Mouse (Mus musculus) forebrain, embryonic 11.5 days (tissue): Measurements from ENCODE around the gene Sema3b. TPM values are rescaled to one million over a fixed set of nuclear protein-coding genes. Genes with fewer than 3 reads are reported as not detected.

Experiments
- ATAC-seq: fragments of 200-750 bp; cut with Nextera tagmentation; replicated peaks from 2 replicates; pipeline ENCODE4 v1.8.0; 2017; ENCODE audit warnings: moderate TSS enrichment; ENCODE audit not compliant: low FRiP score
- DNase-seq: peaks from one replicate; pipeline ENCODE4 v3.0.0-alpha.2; 2017; ENCODE audit warnings: low spot score
- H3K27ac ChIP-seq: fragments of 300-500 bp; sonication (generic); 2 replicates; pipeline ENCODE4 v1.5.1; 2014; ENCODE audit warnings: low read depth, low read length
- H3K27me3 ChIP-seq: fragments of 300-500 bp; sonication (generic); 2 replicates; pipeline ENCODE4 v1.6.1; 2014; ENCODE audit warnings: mild to moderate bottlenecking, low read length, mixed read lengths; ENCODE audit not compliant: control insufficient read depth, insufficient read depth
- H3K36me3 ChIP-seq: fragments of 300-500 bp; sonication (generic); 2 replicates; pipeline ENCODE4 v1.6.1; 2014; ENCODE audit warnings: mild to moderate bottlenecking, low read length, moderate library complexity, mixed read lengths; ENCODE audit not compliant: control insufficient read depth, insufficient read depth
- H3K4me1 ChIP-seq: fragments of 300-500 bp; sonication (generic); replicated peaks from 2 replicates; pipeline ENCODE4 v1.6.1; 2014; ENCODE audit warnings: low read length, mixed read lengths; ENCODE audit not compliant: control insufficient read depth, insufficient read depth
- H3K4me2 ChIP-seq: fragments of 300-500 bp; sonication (generic); 2 replicates; pipeline ENCODE4 v1.6.1; 2014; ENCODE audit warnings: low read depth, mild to moderate bottlenecking, low read length, moderate library complexity, mixed read lengths; ENCODE audit not compliant: severe bottlenecking
- H3K4me3 ChIP-seq: fragments of 300-500 bp; sonication (generic); 2 replicates; pipeline ENCODE4 v1.5.1; 2014; ENCODE audit warnings: low read depth, low read length
- H3K9ac ChIP-seq: fragments of 300-500 bp; sonication (generic); 2 replicates; pipeline ENCODE4 v1.6.1; 2014; ENCODE audit warnings: low read length
- H3K9me3 ChIP-seq: fragments of 300-500 bp; sonication (generic); 2 replicates; pipeline ENCODE4 v1.6.1; 2016; ENCODE audit warnings: low read length, mixed read lengths; ENCODE audit not compliant: control insufficient read depth
- whole genome bisulfite sequencing: fragments of 180-500 bp; shearing (Covaris S2); extraction: QIAGEN DNeasy Blood & Tissue Kit; methylation state at CpG from one replicate; pipeline ENCODE4 v1.1.7; 2014; 5-methylcytosine and 5-hydroxymethylcytosine counted together
- polyA plus RNA-seq: library from polyadenylated mRNA; unstranded; fragments of >200 nt; fragmentation: Nextera tagmentation; extraction: Ambion mirVana; gene quantifications from 2 replicates; pipeline ENCODE4 v1.2.1, GENCODE M21; 2014

Gene Sema3b
- polyA plus RNA-seq, 1 experiment from 2014 or later: 1.7 TPM

- Histone ChIP-seq H3K9ac (peak overlapping the region; percentile 86), H3K4me1 (peaks cover 29% of the 10 kb centered on the region), H3K4me3 (peak overlapping the region; percentile 67), H3K27me3 (peaks cover 12% of the 10 kb centered on the region), H3K27ac (peak overlapping the region; percentile 78), H3K36me3 (peaks cover 13% of the 10 kb centered on the region; the same call in 1 of the 2 replicates), H3K9me3 (no peaks in the 10 kb centered on the region), H3K4me2 (peak overlapping the region; percentile 78)
- DNase-seq: no peak
- WGBS: under 1% methylated on average over 21 of the region's 23 CpGs
- peak; percentile 19 for ATAC-seq
These were observed 54.0 kb downstream of the Sema3b start for GRCm38 (mm10) chr9:107555031-107555457.

- peak; percentile 99 for DNase-seq
These were observed 54.7 kb downstream of the Sema3b start for GRCm38 (mm10) chr9:107554319-107554825.

GRCm38 (mm10) chr9:107553541-107554318 is 55.3 kb downstream of the Sema3b start:
- ATAC-seq: peak; percentile 6
- peak overlapping the region; percentile 89 for H3K4me2 ChIP-seq
- H3K9me3 ChIP-seq: no peaks in the 10 kb centered on the region
- WGBS: 5% methylated on average over 37 of the region's 37 CpGs
- peak overlapping the region; percentile 71 for H3K27ac ChIP-seq
- H3K4me1 ChIP-seq: peaks cover 29% of the 10 kb centered on the region
- peaks cover 14% of the 10 kb centered on the region for H3K27me3 ChIP-seq
- H3K4me3 ChIP-seq: peak overlapping the region; percentile 67
- DNase-seq: no peak
- peaks cover under 1% of the 10 kb centered on the region; the same call in 1 of the 2 replicates for H3K36me3 ChIP-seq
- peak overlapping the region; percentile 71 for H3K9ac ChIP-seq

More at GRCm38 (mm10) chr9:107554319-107554825, 54.7 kb downstream of the Sema3b start:
- WGBS: under 1% methylated on average over 53 of the region's 53 CpGs
- H3K4me1 ChIP-seq: peaks cover 29% of the 10 kb centered on the region
- peaks cover 7% of the 10 kb centered on the region; the same call in 1 of the 2 replicates for H3K36me3 ChIP-seq
- peak; percentile 92 for ATAC-seq
- H3K4me2 ChIP-seq: peak overlapping the region; percentile 89
- H3K27me3 ChIP-seq: peaks cover 14% of the 10 kb centered on the region
- H3K9ac ChIP-seq: peak overlapping the region; percentile 86
- no peaks in the 10 kb centered on the region for H3K9me3 ChIP-seq
- H3K27ac ChIP-seq: peak overlapping the region; percentile 78
- H3K4me3 ChIP-seq: peak overlapping the region; percentile 67

- DNase-seq (no peak), ATAC-seq (no peak)
- 74% methylated on average over 5 of the region's 5 CpGs for WGBS
- Histone ChIP-seq H3K27me3 (peaks cover 14% of the 10 kb centered on the region), H3K27ac (no peak overlapping the region), H3K9ac (no peak overlapping the region), H3K9me3 (no peaks in the 10 kb centered on the region), H3K4me3 (no peak overlapping the region), H3K4me2 (peak overlapping the region; percentile 1; the same call in 1 of the 2 replicates), H3K4me1 (peaks cover 29% of the 10 kb centered on the region), H3K36me3 (no peaks in the 10 kb centered on the region; the same call in 1 of the 2 replicates)
These were observed 56.2 kb downstream of the Sema3b start for GRCm38 (mm10) chr9:107552690-107553393.

GRCm38 (mm10) chr9:107551890-107552355 is 57.1 kb downstream of the Sema3b start:
- WGBS: 3% methylated on average over 8 of the region's 8 CpGs
- peak overlapping the region; percentile 36 for H3K4me3 ChIP-seq
- H3K9ac ChIP-seq: peak overlapping the region; percentile 77
- peaks cover 14% of the 10 kb centered on the region for H3K27me3 ChIP-seq
- peak overlapping the region; percentile 84 for H3K4me2 ChIP-seq
- H3K27ac ChIP-seq: no peak overlapping the region
- DNase-seq: no peak
- H3K4me1 ChIP-seq: peaks cover 36% of the 10 kb centered on the region
- no peak for ATAC-seq
- no peaks in the 10 kb centered on the region for H3K36me3 ChIP-seq
- H3K9me3 ChIP-seq: no peaks in the 10 kb centered on the region

- no peak within 1 kb of the TSS for H3K27ac ChIP-seq
- peak; percentile 7 for ATAC-seq
- peak within 1 kb of the TSS; percentile 84 for H3K4me2 ChIP-seq
These were observed 57.7 kb downstream of the Sema3b start, which contains the start of gene Rassf1 for GRCm38 (mm10) chr9:107551117-107551889. Gene Rassf1, plus strand, starts transcription at chr9:107551555.

GRCm38 (mm10) chr9:107550491-107551116 is 58.4 kb downstream of the Sema3b start:
- peaks cover 31% of the 10 kb centered on the region for H3K4me1 ChIP-seq
- H3K4me3 ChIP-seq: peak overlapping the region; percentile 36
- DNase-seq: no peak
- H3K27ac ChIP-seq: no peak overlapping the region
- H3K4me2 ChIP-seq: peak overlapping the region; percentile 84
- peaks cover 14% of the 10 kb centered on the region for H3K27me3 ChIP-seq
- H3K9ac ChIP-seq: peak overlapping the region; percentile 77
- 23% methylated on average over 23 of the region's 23 CpGs for WGBS
- H3K36me3 ChIP-seq: no peaks in the 10 kb centered on the region
- ATAC-seq: no peak
- H3K9me3 ChIP-seq: no peaks in the 10 kb centered on the region

More at GRCm38 (mm10) chr9:107551117-107551889, 57.7 kb downstream of the Sema3b start, which contains the start of gene Rassf1:
- H3K4me1 ChIP-seq: peaks cover 37% of the 10 kb centered on the region
- peak; percentile 82 for DNase-seq
- no peaks in the 10 kb centered on the region for H3K36me3 ChIP-seq
- WGBS: 1% methylated on average over 63 of the region's 63 CpGs
- H3K9ac ChIP-seq: peak within 1 kb of the TSS; percentile 77
- H3K9me3 ChIP-seq: no peaks in the 10 kb centered on the region
- H3K4me3 ChIP-seq: peak within 1 kb of the TSS; percentile 36
- peaks cover 14% of the 10 kb centered on the region for H3K27me3 ChIP-seq
